Mouse (Mus musculus) lung, adult 2 months (tissue): Measurements from ENCODE around the gene Espl1. TPM values are rescaled to one million over a fixed set of nuclear protein-coding genes. Genes with fewer than 3 reads are reported as not detected.

Source experiments
- DNase-seq: peaks from one replicate; pipeline ENCODE4 v3.0.0; 2022
- H3K4me1 ChIP-seq: fragments of 200-500 bp; 2 replicates; pipeline ENCODE4 v1.6.1; 2011; ENCODE audit warnings: low read length; ENCODE audit not compliant: control insufficient read depth, insufficient read depth
- H3K4me3 ChIP-seq: fragments of 200-500 bp; replicated peaks from 2 replicates; pipeline ENCODE3; 2011; ENCODE audit warnings: low read depth, mild to moderate bottlenecking, control low read depth, low read length; ENCODE audit errors: extremely low read depth
- CTCF ChIP-seq: fragments of 200-500 bp; IDR thresholded peaks from 2 replicates; pipeline ENCODE4 v1.5.1; 2011; ENCODE audit warnings: mild to moderate bottlenecking, low read length, control low read depth; ENCODE audit not compliant: insufficient read depth
- POLR2A ChIP-seq: fragments of 200-500 bp; IDR thresholded peaks from 2 replicates; pipeline ENCODE4 v1.6.1; 2011; ENCODE audit warnings: low read depth, mild to moderate bottlenecking, control low read depth, low read length, borderline replicate concordance; ENCODE audit errors: extremely low read depth
- WGBS: fragments of 180-500 bp; shearing (Covaris S2); methylation state at CpG from one replicate; pipeline ENCODE4 v1.1.7; 2018; 5-methylcytosine and 5-hydroxymethylcytosine counted together
- polyA plus RNA-seq: library from polyadenylated mRNA; depleted of rRNA; stranded (reverse); fragments of >200 nt; gene quantifications from 2 replicates; pipeline ENCODE4 v1.2.3, GENCODE M21; 2012; rRNA removed

Gene Espl1
- polyA plus RNA-seq = 2.4 and 3.8 TPM in 2 replicates

DNA sequence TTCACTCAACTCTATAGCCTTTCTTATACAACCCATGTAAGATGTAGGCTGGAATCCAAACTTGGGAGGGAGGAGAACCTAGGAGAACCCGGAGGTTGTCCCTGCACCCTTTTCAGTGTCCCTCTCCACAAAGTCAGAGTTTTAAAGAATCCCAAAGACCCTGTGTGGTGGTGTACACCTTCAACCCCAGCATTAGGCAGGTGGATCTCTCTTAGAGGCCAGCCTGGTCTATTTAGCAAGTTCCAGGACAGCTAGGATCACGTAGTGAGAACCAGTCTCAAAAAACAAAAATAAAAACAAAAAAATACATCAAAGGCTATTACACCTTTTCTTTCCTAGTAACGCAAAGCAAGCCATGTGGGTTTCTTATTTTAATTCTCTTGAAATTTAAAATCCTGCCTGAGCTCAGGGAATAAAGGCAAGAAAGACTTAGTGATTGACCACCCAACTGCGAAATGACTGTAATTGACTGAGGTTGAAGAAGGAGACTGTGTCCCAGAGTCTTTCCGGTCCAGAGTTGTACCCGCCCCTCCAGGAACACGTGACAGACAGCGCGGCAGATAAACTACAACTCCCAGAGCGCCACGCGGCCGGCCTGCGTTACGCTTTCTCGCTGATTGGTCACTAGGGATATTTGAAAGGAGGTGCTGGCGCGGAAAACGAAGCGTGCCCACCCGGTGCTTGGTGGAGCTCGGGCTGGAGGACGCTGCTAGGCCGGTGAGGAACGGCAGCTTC, at the start of gene Espl1:
Gene Espl1, plus strand, starts transcription at position 634 of the 735 bp plus-strand sequence.
- TF ChIP-seq CTCF (no peak), POLR2A (peak; percentile 67; the same call in 1 of the 2 replicates)
- Histone ChIP-seq H3K4me3 (peak within 1 kb of the TSS; percentile 65), H3K4me1 (peaks cover 2% of the 10 kb centered on the region; the same call in 1 of the 2 replicates)
- peak; percentile 94 for DNase-seq
- 5% methylated on average over 25 of the region's 25 CpGs for WGBS

DNA sequence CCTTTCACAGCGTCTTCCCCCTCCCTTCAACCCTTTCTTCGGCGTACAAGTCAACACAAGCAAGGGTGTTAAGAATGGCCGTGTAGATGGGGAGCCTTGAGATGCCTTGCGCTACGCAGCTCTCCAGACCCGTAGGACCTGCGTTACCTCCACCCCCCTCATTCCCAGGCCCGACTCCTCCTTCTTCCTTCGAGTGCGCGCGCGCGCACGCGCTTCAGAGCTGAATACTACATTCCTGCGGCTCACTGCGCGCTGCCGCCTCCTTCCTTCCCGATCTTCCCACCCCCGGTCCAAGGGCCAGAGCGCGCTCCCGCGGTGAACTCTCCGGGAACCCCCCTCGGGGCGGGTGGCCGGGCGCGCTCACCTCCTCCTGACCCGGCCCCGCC, 49.2 kb upstream of the Espl1 start:
- H3K4me3 ChIP-seq = peak overlapping the region; percentile 74
- WGBS = under 1% methylated on average over 25 of the region's 35 CpGs
- DNase-seq = peak; percentile 95
- TF ChIP-seq CTCF (no peak), POLR2A (peak; percentile 96; the same call in 1 of the 2 replicates)
- H3K4me1 ChIP-seq = peaks cover 23% of the 10 kb centered on the region

DNA sequence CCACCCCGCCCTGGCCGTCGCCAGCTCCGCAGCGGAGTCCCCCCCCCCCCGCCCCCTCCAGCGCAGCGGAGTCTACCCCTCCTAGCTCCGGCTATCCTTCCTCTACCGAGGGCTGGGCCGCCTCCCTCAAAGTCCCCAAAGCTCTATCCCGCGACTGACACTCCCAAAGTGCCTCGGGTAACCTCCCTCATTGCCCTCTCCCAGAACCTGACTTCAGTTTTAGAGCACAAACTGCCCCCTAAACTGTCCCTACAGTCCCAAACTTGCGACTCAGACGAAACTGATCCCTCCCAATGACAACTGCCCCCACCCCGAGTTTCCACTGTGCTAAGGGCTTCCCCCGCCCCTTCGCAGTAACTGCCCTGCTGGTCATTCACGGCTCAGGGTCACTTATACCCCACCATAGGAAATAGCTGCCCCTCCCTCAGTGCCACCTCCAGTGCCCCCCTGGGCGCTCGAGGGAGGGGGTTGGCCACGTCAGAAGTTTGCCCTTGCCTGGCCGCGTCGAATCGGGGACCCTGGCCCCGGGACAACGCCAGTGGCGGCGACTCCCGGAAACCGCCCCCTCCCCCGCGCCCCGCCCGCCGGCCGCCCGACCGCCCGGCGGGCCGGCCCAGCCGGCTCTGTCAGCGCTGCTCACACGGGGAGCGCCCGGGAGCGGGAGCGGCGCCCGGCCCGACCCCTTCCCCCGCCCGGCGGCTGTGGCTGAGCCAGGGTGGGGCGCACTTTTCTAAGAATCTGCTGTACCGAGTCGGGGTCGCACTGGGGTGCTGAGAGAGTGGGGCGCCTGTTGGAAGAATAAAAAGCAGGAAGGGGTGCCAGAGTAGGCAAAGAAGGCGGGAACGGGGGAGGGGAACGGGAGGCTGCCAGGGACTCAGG, 48.6 kb upstream of the Espl1 start:
- DNase-seq = peak; percentile 87
- H3K4me1 ChIP-seq = peaks cover 21% of the 10 kb centered on the region
- peak; percentile 58; the same call in 1 of the 2 replicates for TF ChIP-seq POLR2A
- TF ChIP-seq CTCF = no peak
- H3K4me3 ChIP-seq = peak overlapping the region; percentile 76
- WGBS = under 1% methylated on average over 59 of the region's 65 CpGs

DNA sequence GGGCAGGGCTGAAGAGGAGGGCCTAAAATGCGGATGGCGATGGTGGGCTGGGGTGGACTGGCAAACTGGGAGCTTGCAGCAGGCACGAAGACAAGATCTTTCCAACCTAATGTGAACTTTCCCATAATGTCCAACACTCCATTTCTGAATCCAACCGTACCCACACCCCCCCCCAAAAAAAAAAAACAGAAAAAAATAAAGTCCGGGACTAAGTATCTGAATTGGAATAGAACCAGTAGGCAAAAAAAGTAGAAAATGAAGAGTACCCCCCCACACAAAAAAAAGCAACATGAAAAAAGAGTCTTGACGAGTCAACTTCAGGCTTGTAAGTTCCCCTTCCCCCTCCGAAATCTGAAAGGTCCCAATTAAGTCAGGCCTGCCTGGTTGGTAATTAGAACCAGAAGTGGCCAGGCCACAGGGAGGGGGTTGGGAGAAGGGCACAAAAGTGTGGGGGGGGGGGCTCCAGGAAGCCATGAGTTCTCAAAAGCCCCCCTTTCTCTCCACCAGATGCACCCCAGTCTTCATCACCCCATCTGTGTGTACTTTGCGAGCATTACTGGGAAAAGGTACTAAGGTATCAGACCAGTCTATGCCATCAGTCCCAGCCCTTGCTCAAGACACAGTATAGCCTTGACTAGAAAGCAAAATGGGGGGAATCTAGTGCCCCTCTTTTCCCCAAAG, 47.8 kb upstream of the Espl1 start:
- TF ChIP-seq CTCF = no peak
- Histone ChIP-seq H3K4me1 (peaks cover 13% of the 10 kb centered on the region), H3K4me3 (peak overlapping the region; percentile 76)
- WGBS = 17% methylated on average over 8 of the region's 8 CpGs
- DNase-seq = no peak

DNA sequence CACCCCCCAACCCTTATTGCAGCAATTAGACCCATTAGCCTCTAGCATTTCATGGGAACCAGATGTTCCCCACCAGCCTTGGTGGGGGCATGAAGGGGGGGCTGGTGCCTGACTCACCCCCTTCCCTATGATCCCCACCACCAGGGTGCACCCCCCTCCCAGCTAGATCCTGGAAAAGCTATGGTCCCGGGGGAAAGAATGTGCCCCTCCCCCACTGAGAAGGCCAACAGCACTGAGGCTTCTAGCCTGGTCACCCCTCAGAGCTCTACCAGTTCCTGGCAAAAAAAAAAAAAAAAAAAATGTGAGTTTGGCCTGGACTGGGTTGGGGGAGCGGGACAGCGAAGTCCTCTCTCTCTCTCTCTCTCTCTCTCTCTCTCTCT, 47.3 kb upstream of the Espl1 start:
- TF ChIP-seq POLR2A (no peak), CTCF (no peak)
- Histone ChIP-seq H3K4me3 (no peak overlapping the region), H3K4me1 (peaks cover 13% of the 10 kb centered on the region)
- WGBS = 19% methylated on average over 3 of the region's 3 CpGs
- no peak for DNase-seq

DNA sequence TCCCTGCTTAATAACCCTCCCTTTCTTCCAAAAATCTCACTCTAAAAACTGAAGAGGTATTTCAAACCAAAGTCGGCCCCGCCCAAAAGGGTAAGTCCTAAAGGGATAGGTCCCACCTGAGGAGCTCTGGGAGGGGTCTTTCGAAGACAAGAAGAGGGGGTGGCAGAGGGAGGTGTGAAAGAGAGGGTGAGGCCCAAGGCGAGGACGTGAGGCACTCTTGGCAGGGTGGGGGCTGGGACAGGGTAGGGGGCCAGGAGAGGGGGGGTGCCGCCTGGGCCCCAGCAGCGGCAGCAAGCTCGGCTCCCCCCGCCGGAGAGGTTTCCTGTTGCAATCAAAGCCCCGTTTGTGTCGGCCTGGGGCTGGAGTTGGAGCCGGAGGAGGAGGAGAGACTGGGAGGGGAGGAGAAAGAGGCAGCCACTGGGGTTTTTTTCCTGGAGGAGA, 46.8 kb upstream of the Espl1 start:
- WGBS = 7% methylated on average over 13 of the region's 13 CpGs
- Histone ChIP-seq H3K4me1 (peaks cover 9% of the 10 kb centered on the region), H3K4me3 (no peak overlapping the region)
- DNase-seq = peak; percentile 42
- no peak for TF ChIP-seq CTCF

DNA sequence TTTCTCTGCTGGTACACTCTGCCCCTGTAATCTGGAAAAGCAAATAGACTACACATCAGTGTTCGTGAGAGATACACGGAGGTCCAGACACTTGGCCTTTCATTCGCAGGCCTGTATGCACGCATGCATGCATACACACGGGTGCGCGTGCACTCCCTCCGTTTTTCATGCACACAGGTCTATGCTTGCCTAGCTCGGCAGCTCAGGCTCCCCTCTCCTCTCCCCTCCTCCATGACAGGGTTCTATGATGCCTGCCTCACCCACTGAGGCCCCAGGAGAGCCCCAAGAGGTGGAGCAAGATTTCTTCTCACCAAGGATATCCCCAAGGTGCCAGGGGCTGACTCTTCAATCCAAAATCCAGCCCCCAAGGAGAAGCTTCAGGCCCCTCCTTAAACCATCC, 46.1 kb upstream of the Espl1 start:
- H3K4me1 ChIP-seq = peaks cover 9% of the 10 kb centered on the region
- no peak for DNase-seq
- TF ChIP-seq POLR2A (no peak), CTCF (no peak)
- no peak overlapping the region for H3K4me3 ChIP-seq
- WGBS = 64% methylated on average over 9 of the region's 9 CpGs

DNA sequence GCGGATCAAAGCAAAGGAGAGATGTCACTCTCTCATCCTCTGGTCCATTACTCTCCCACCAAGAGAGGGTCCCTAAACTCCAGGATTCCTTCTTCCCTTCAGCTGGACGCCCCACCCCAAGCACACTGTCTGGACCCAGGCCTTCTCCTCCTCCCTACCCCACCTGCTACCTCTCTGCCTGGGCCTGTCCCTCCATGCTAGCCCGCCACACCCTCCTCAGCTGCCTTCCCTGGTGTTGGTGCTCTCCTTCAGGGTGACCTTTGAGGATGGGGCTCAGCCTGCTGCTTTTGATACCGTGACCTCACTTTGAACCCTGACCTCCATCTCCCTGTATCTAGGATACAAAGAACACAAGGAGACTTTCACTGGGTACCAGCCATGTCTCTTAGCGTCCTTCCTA, 45.5 kb upstream of the Espl1 start:
- no peak overlapping the region for H3K4me3 ChIP-seq
- peaks cover 9% of the 10 kb centered on the region for H3K4me1 ChIP-seq
- DNase-seq = no peak
- WGBS = 86% methylated on average over 5 of the region's 5 CpGs
- no peak for TF ChIP-seq CTCF
- TF ChIP-seq POLR2A = no peak

DNA sequence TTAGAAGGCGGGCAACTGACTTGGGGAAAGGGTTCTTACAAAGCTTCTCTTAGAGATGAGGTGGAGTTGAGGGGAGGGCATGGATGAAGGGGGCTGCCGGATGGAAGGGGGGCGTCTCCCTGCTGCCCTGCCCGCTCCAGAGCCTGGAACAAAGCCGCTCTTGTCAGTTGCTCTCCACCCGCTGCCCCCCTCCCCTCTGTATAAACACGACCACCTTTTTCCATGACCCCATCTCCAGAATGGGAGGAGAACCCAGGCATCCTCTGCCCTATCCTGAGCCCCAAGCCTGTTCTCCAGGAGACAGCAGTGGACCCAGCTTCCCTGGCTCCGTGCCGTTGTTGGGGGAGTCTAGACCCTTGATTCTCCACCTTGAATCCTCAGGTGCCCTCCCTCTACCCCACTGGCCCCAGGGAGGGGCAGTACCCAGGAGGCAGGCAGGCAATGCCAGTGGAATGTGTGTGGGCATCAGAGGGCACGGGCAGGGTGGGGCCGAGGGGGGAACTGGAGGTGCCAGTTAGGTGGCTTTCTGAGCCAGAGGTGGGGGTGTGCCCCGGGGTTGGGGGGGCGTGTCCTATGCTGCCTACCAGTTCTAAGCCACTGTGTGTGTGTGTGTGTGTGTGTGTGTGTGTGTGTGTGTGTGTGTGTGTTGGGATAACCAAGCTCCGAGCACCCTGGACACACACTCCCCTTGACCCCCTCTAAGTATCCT, 40.4 kb upstream of the Espl1 start:
- peaks cover 12% of the 10 kb centered on the region for H3K4me1 ChIP-seq
- WGBS = 53% methylated on average over 13 of the region's 14 CpGs
- peak; percentile 55 for DNase-seq
- peak overlapping the region; percentile 19 for H3K4me3 ChIP-seq
- no peak for TF ChIP-seq CTCF
